Mouse (Mus musculus) adrenal gland, adult 18-20 months (tissue): ENCODE measurements around the gene Ivd. TPM values are rescaled to one million over a fixed set of nuclear protein-coding genes. Genes with fewer than 3 reads are reported as not detected.

Experiments
- DNase-seq, 2 experiments: peaks; one replicate each; pipeline ENCODE4 v3.0.0; 2021 to 2022; ENCODE audit warnings: low spot score in 2 of 2
- total RNA-seq, 2 experiments: library from RNA; stranded (reverse); gene quantifications; 1 replicate in 1 of 2; 2 replicates in 1 of 2; pipeline ENCODE4 v1.2.3; 2021

The Ivd gene
- total RNA-seq, 2 experiments from 2014 or later, result 205 to 414 TPM

- DNase-seq, result no peak
These were observed 44.4 kb downstream of the Ivd start for GRCm38 (mm10) chr2:118906118-118906492.

- no peak for DNase-seq
These were observed 46.0 kb downstream of the Ivd start for GRCm38 (mm10) chr2:118907781-118908180.

- no peak for DNase-seq
These were observed 47.4 kb downstream of the Ivd start for GRCm38 (mm10) chr2:118909151-118909550.

- no peak for DNase-seq
These were observed 49.0 kb downstream of the Ivd start for GRCm38 (mm10) chr2:118910605-118911278.

- DNase-seq, result no peak
These were observed 51.0 kb downstream of the Ivd start for GRCm38 (mm10) chr2:118912706-118913105.

- no peak for DNase-seq
These were observed 52.0 kb downstream of the Ivd start for GRCm38 (mm10) chr2:118913551-118914276.

GRCm38 (mm10) chr2:118914685-118915084, 52.9 kb downstream of the Ivd start:
- no peak for DNase-seq

- DNase-seq, result no peak
These were observed 54.7 kb downstream of the Ivd start for GRCm38 (mm10) chr2:118916436-118916835.

GRCm38 (mm10) chr2:118918543-118918942, 56.8 kb downstream of the Ivd start:
- no peak for DNase-seq

GRCm38 (mm10) chr2:118920428-118920827, 58.7 kb downstream of the Ivd start:
- DNase-seq, result no peak

- DNase-seq, result no peak
These were observed 64.2 kb downstream of the Ivd start for GRCm38 (mm10) chr2:118925952-118926351.

GRCm38 (mm10) chr2:118926361-118926997, 64.7 kb downstream of the Ivd start, which contains the start of gene Chst14:
TSS of gene Chst14 (plus strand) at chr2:118926496.
- DNase-seq, result peak; percentile 78 to 81

GRCm38 (mm10) chr2:118926998-118927739, 65.4 kb downstream of the Ivd start:
- DNase-seq, result no peak

Other genes with a start within 250 kb of the Ivd start
- 10 to 100 TPM; 11.5 to 19.4 TPM for gene Pak6, start 198.7 kb upstream of the Ivd start, total RNA-seq
- under 1 TPM; 0.06 to 0.40 TPM for gene Ankrd63, start 158.0 kb upstream of the Ivd start, total RNA-seq
- 1 to 10 TPM; 2.5 to 2.8 TPM for gene Plcb2, start 133.5 kb upstream of the Ivd start, total RNA-seq
- gene Inafm2, start 116.2 kb upstream of the Ivd start, total RNA-seq, result 10 to 100 TPM; 35.2 to 40.1 TPM
- 1 to 10 TPM; 2.8 to 5.1 TPM for gene Ccdc9b, start 99.3 kb upstream of the Ivd start, total RNA-seq
- gene Phgr1, start 89.2 kb upstream of the Ivd start, total RNA-seq, result not detected
- gene Disp2, start 82.2 kb upstream of the Ivd start, total RNA-seq, result 10 to 100 TPM; 32.1 to 32.7 TPM
- 1 to 10 TPM; 1.2 to 1.5 TPM for gene Knstrn, start 48.0 kb upstream of the Ivd start, total RNA-seq
- gene Bahd1, start 38.4 kb downstream of the Ivd start, total RNA-seq, result 10 to 100 TPM; 37.4 to 39.4 TPM
- gene Chst14, start 64.5 kb downstream of the Ivd start, total RNA-seq, result 1 to 10 TPM; 7.3 to 9.0 TPM
- 10 to 100 TPM; 16.5 TPM for gene Ccdc32, start 167.4 kb downstream of the Ivd start, total RNA-seq
- gene Rpusd2, start 172.8 kb downstream of the Ivd start, total RNA-seq, result 1 to 10 TPM; 4.4 to 5.9 TPM
- under 1 TPM; 0.33 to 0.45 TPM for gene Knl1, start 185.2 kb downstream of the Ivd start, total RNA-seq